Comparison of ENCODE assay signal across 21 mouse cellular contexts in the genomic region with DNA sequence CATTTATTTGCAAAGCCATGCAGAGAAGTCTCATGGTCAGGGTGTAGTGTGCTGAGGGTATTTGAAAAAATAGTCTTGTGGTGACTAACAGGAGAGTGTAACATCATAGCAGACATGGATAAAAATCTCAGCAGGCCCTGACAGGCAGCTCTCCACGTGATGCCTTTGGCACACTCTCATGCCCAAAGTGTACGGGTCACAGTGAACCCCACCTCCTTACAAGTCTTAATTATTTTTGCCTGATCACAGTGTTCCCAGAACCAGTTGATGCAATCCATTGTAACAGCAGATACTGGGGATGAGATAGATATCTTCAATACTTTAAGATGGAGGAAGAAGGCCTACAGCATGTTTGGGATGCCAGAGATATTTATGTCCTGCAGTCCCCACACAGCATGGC.
DNase-seq lines count a peak whose midpoint lies in the region; ATAC-seq lines count a peak whose summit lies in the region.
"Had no signal": no experiment of that assay in that cellular context is flagged by ENCODE, and none has a peak within 500 bp of the region (broad histone marks: within the 10 kb centered on the region; RNA-seq: fewer than 3 reads in every experiment).

No protein-coding gene starts in this region.

- peak; percentile 24 for DNase-seq in urinary bladder, postnatal 25 days (ENCODE audit: low spot score)
- DNase-seq in urinary bladder, postnatal 4 days (ENCODE audit: low spot score in 2 of 2): no peak
- DNase-seq in NIH3T3 (ENCODE audit: low read depth): peak; percentile 19
- DNase-seq in fibroblast of lung, adult 2 months (ENCODE audit: low read depth): peak; percentile 69
- DNase-seq in B cell, adult 2 months: no peak
- DNase-seq: adrenal gland, adult 2 months; adrenal gland, postnatal 25 days; cerebellum, adult 18-20 months; cerebellum, postnatal 10 days; gastrocnemius, postnatal 14 days; heart, adult 18-20 months; heart, postnatal 14 days had no signal

- H3K27me3 ChIP-seq in intestine, embryonic 16.5 days (replicated peaks; ENCODE audit: control insufficient read depth, insufficient read depth, low read length): no peaks in the 10 kb centered on the region
- H3K27me3 ChIP-seq: forebrain, embryonic 12.5 days; heart, embryonic 15.5 days; hindbrain, embryonic 15.5 days had no signal

- no peak overlapping the region for H3K9ac ChIP-seq in intestine, embryonic 16.5 days (ENCODE audit: low read depth, low read length)
- H3K9ac ChIP-seq: forebrain, embryonic 12.5 days; heart, embryonic 15.5 days; hindbrain, embryonic 15.5 days had no signal

- no peaks in the 10 kb centered on the region for H3K4me1 ChIP-seq in intestine, embryonic 16.5 days (ENCODE audit: control insufficient read depth, insufficient read depth, low read length)
- H3K4me1 ChIP-seq: heart, embryonic 15.5 days had no signal

- H3K9me3 ChIP-seq in intestine, embryonic 16.5 days (ENCODE audit: control insufficient read depth, low read length): no peaks in the 10 kb centered on the region
- H3K9me3 ChIP-seq: embryonic facial prominence, embryonic 10.5 days; forebrain, embryonic 12.5 days; heart, embryonic 10.5 days; heart, embryonic 15.5 days; hindbrain, embryonic 15.5 days had no signal

- ATAC-seq in intestine, embryonic 16.5 days: no peak
- ATAC-seq: forebrain, embryonic 16.5 days; intestine, postnatal 0 days had no signal

- no peak overlapping the region for H3K4me2 ChIP-seq in intestine, embryonic 16.5 days (ENCODE audit: low read depth, low read length)
- H3K4me2 ChIP-seq: forebrain, embryonic 12.5 days; heart, embryonic 15.5 days; hindbrain, embryonic 15.5 days had no signal

- no peak overlapping the region for H3K4me3 ChIP-seq in intestine, embryonic 16.5 days (ENCODE audit: low read length)
- H3K4me3 ChIP-seq: embryonic facial prominence, embryonic 10.5 days; erythroblast, embryonic 14.5 days; forebrain, embryonic 12.5 days; heart, embryonic 10.5 days; heart, embryonic 15.5 days; hindbrain, embryonic 15.5 days had no signal

- no peaks in the 10 kb centered on the region for H3K36me3 ChIP-seq in intestine, embryonic 16.5 days (ENCODE audit: control insufficient read depth, insufficient read depth, low read length)
- H3K36me3 ChIP-seq: embryonic facial prominence, embryonic 10.5 days; forebrain, embryonic 12.5 days; heart, embryonic 10.5 days; heart, embryonic 15.5 days; hindbrain, embryonic 15.5 days had no signal

- 77% methylated on average over 2 of the region's 2 CpGs for WGBS in intestine, embryonic 16.5 days

- H3K27ac ChIP-seq in intestine, embryonic 16.5 days (ENCODE audit: low read length): no peak overlapping the region
- H3K27ac ChIP-seq: embryonic facial prominence, embryonic 10.5 days; forebrain, embryonic 12.5 days; heart, embryonic 10.5 days; heart, embryonic 15.5 days; hindbrain, embryonic 15.5 days had no signal

Comparison
In these comparisons a context has a peak if more than half of its experiments do, and no peak if none do; other contexts are left out.
1. DNase-seq: peak in urinary bladder, postnatal 25 days (single experiment), NIH3T3 (single experiment) and fibroblast of lung, adult 2 months (single experiment); none in urinary bladder, postnatal 4 days (0 of 2) and B cell, adult 2 months (0 of 2).